Mouse (Mus musculus) adrenal gland, adult 18-20 months (tissue): Measurements from ENCODE around the gene Fam184b. TPM values are rescaled to one million over a fixed set of nuclear protein-coding genes. Genes with fewer than 3 reads are reported as not detected.
"Not testable (repeated sequence)": the region's sequence is repeated elsewhere in the genome, so short reads cannot be mapped to it uniquely, and the experiment has no call there.

Source experiments
- DNase-seq, 2 experiments: peaks; one replicate each; pipeline ENCODE4 v3.0.0; 2021 to 2022; ENCODE audit warnings: low spot score in 2 of 2
- long read RNA-seq, 2 experiments: library from polyadenylated mRNA; stranded (forward); transcript quantifications; one replicate each; pipeline ENCODE4 v2.0.0; 2021
- total RNA-seq, 2 experiments: library from RNA; stranded (reverse); gene quantifications; 1 replicate in 1 of 2; 2 replicates in 1 of 2; pipeline ENCODE4 v1.2.3; 2021

Gene Fam184b
- total RNA-seq: under 1 TPM; 0.20 to 0.22 TPM
- long read RNA-seq, experiment 1, partial matches to known transcripts: 1 of 1 reads
- long read RNA-seq, experiment 1, other reads (novel, unspliced or antisense): 0 of 1 reads
- long read RNA-seq, experiment 2, partial matches to known transcripts: 1 of 1 reads
- long read RNA-seq, experiment 2, other reads (novel, unspliced or antisense): 0 of 1 reads

DNA sequence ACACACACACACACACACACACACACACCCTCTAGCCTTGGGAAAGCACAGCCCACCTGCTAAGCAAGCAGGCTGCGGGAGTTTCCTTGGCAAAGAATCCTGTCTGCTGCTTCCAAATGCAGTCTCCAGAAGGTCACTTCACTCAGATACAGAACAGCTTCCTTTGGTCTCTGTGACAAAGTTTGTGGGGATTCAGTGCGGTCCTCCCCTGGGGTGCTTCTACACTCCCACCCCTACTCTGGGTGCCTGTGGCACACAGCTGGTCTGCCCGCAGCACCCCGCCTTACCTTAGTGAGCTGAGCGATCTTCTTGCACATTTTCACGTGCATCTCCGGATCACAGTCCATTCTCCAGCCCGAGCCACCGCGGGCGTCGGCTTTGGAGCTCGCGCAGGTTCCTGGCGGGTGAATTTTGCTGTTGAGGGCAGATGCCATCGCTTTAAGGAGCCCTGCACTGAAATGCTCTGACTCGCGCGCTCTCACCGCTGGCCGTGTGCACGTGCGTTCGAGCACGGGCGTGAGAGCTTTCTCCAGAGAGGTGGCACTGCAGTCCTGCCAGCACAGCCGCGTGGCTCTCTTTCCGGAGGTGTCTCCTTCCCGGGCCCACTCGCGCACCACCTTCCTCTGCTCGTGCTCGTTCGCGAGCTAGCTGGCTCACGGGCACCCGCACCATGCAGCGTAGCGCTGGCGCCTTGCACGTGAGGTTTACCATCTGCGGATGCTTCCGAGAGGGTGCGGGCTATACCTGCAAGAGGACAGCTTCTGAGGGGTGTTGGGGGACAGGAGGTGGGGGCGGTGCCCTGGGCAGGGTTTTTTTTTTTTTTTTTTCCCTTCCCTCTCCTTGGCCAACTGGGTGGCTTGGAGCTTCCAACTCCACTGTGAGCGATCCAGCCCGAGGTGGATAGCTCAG is at the start of gene Fam184b:
TSS of gene Fam184b (minus strand) at position 809 of the 909 bp plus-strand sequence.
- DNase-seq: peak; percentile 12 to 26

DNA sequence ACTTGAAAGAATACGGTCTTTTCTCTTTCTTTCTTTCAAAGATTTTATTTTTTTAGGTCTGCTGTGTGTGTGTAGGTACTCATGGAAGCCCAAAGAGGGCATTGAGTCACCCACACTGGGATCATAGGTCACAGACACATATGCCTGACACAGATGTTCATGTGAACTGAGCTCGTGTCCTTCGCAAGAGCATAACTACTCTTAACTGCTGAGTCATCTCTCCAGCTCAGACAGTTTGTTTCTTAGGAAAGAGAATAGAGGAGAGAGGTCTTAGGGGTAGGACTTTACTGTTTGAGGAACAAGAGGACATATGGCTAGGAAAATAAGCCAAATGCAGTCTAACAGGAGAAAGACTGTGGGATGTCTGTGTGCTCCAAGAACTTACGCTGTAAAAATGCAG is 49.7 kb upstream of the Fam184b start:
- no peak for DNase-seq

DNA sequence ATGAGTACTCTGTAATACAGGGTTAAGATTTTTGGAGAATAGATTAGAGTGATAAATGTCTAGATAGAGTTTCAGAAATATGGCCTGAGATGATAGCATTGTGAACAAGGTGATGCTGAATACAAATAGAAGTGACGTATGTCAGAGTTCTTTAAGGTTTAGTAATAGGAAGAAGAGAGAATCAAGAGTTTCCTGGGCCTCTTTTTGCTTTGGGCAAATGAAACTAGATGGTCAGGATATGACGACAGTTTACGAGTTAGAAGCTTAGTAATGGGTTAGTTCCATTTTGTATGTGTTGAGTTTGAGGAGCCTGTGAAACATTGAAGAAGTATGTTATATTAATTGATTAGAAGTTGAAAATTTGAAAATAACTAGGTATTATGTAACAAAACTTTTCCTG is 46.8 kb upstream of the Fam184b start:
- DNase-seq: no peak

DNA sequence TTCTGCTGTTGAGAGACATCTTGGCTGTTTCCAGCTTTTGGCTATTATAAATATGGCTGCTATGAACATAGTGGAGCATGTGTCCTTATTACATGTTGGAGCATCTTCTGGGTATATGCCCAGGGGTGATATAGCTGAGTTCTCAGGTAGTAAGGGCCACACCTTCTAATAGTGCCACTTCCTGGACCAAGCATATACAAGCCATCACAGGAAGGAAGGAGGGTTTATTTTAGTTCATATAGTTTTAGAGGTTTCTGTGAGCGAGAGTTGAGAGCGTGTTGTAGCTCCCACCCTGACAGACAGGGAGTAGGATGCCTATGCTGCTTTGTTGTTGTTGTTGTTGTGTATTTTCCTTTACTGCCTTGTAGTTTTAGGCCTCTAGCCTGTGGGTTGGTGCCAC is 45.8 kb upstream of the Fam184b start:
- no peak for DNase-seq

DNA sequence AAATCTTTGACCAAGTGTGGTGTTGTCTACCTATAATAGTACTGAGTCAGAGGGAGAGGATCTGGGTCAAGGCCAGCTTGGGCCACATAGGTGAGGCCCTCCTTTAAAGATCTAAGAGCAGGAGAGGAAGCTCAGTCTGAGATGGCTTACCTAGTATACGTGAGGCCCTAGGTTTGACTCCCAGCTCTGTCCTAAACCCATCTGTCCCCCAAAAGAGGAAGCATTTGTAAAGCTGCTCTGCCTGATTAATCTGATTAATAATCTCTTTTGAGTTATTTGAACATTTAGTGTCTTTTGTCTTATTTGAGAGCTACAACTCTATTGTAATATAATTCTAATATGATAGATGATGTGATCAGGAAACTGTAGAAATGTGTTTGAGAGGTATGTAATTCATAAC is 44.0 kb upstream of the Fam184b start:
- DNase-seq: no peak

DNA sequence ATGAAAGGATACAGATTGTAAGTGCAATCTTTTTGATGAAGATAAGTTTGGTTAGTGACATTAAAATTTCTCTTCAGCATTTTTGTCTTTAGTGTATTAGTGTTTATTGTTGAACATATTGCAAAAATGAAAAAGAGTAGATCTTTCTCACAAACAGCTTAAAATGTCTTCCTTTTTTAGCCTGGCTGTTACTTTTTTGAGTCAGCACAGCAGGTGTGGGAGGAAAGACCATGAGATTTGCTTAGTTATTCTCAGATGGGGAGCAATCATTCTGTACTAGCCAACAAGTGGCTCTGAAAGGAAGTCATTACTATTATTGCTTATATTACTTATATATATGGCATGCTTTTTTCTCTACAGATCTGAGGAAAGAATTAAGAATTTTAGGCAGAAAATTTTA is 40.5 kb upstream of the Fam184b start:
- no peak for DNase-seq

DNA sequence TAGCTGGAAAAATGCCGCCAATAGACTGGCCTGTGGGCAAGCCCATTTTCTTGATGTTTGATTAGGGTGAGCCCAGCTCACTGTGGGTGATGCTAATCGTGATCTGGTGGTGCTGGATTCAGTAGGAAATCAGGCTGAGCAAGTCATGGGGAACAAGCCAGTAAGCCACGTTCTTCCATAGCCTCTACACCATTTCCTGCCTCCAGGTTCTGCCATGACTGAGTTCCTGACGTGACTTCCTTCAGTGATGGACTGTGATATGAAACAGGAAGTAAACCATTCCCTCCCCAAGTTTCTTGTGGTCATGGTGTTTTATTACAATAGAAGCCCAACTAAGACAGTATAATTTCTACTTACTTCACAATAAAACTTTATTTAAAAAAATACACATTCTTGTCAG is 38.2 kb upstream of the Fam184b start:
- no peak for DNase-seq

DNA sequence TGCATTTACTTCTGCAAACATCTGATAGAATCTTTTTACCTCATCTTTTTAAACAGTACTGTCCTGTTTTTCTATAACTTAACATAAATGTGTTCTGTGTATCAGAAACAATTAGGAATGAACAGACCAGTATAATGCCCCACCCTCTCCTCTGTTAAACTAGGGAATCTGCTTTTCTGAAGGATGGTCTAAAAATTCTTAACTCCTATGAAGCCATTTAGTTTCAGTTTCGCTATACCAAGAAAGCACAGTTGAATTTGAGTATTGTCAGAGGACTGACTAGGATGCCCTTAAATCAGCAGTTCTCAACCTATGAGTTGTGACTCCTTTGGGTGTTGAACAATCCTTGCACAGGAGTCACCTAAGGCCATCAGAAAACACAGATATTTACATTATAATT is 35.6 kb upstream of the Fam184b start:
- DNase-seq: no peak

DNA sequence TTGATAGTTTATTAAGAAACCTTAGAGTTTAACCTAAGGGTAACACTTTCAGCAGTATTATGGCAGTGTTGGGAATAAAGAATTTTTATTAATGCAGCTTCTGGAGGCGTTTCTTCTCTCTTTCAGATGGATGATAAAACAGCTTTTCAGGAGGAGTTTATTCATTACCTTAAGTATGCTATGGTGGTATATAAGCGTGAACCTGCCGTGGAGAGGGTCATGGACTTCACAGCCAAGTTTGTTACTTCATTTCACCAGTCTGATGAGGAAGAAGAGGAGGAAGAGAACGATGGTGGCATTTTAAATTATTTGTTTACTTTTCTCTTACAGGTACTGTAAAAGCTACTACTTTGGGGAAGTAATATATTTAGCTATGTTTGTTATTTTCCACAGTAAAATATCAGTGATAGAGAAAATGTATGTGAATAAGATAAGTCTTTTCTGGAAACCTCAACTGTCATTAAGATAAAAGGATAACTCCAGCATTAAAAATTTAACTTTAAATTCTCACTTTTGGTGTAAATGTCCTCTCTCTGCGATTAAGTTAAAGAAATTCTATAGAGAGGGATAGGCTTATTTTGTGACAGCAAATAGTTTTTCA is 31.6 kb upstream of the Fam184b start:
- DNase-seq: no peak

DNA sequence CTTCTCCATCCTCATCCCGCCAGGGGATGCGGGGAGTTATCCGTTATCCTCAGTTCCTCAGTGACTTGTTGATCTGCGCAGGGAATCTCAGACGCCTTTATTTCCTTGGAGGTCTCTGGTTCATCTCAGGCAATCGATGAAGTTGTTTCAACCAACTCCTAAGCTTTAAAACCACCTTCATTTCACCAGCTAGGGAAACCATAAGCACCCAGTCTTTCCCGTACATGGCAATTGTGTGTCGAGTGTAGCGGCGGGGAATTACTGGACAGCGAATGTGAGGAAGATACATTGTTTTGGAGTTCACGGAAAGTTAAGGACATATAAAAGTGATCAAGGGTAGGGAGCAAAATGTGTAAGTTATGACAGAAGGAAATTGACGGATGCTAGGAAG is 30.9 kb upstream of the Fam184b start:
- no peak for DNase-seq

DNA sequence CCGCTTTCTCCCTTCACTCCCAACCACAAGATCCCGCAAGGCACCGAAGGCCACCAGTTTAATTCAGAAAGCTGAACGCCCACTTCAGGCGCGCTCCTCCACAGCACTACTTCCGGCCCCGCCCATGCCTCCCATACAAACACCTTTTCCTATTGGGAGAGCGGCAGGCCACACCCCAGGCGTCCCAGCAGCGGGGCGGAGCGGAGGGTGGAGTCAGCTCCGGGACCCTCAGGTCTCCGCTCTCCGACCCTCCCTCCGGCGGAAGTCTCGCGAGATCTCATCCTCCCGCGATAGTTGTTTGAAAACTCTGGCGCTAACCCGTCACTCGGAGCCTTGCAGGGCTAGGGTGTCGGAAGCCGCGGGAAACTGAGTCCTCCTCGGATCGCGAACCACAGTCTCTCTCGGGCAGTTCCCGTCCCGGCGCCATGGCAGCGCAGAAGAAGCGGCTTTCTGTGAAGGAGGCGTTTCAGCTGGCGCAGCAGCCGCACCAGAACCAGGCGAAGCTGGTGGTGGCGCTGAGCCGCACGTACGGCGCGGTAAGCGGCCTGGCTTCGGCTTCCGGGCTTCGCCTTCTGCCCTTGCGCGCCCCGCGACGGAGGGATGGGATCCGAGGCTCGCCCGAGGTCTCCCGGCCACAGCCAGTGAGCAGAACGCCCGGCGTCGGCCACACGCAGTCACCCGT is 30.3 kb upstream of the Fam184b start, which contains the start of gene Ncapg:
TSS of gene Ncapg (plus strand) at position 322 of the 682 bp plus-strand sequence.
- DNase-seq: peak; percentile 100

DNA sequence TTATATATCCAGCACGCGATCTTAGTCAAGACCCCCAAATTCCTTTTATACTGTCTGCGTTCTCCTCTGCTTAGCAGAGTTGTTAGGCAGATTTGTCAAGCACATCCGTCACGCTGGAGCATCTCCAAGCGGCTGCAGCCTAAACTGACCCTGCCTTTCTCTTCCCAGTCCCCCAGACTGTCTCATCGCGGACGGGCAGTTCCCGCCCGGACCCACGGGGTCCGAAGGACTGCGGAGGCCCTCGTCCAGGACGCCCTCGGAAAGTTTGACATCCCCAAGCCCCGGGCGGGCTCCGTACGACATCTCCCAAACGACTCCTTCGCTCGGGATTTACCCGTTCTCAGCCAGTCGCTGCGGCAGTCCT is 29.8 kb upstream of the Fam184b start:
- DNase-seq: no peak

DNA sequence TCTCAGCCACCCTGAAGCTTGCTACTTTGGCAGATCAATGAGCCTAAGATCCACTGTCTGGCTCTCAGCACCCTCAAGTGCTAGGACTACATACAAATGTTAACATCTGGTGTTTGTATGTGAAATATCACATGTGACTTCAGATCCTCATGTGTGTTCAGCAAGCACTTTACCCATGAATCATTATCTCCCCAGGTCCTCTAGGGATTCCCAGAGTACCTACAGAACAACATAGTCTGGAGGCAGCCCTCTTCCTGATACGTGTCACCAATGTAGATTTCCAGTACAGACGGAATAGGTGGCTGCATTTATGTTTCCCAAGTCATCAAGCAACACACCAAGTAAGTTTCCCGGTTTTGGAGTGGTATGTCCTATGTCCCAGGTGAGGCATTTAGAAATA is 29.4 kb upstream of the Fam184b start:
- DNase-seq: no peak

DNA sequence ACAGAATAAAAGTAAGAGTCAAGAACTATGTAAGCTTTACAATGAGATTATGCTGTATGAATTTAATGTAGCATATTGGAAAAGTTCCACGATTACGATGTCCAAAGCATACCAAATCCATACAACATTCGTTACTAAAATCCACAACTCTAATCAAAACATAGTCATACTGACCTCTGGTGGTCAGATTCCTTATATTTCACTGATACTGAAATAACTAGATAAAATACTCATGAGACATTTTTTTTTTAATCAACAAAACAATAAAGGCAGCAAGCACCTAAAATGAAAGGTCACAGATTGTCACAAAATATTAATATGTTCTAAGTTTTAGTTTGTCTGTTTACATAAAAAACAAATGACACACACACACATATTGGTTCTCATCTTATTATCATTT is 28.9 kb upstream of the Fam184b start:
- DNase-seq: no peak

DNA sequence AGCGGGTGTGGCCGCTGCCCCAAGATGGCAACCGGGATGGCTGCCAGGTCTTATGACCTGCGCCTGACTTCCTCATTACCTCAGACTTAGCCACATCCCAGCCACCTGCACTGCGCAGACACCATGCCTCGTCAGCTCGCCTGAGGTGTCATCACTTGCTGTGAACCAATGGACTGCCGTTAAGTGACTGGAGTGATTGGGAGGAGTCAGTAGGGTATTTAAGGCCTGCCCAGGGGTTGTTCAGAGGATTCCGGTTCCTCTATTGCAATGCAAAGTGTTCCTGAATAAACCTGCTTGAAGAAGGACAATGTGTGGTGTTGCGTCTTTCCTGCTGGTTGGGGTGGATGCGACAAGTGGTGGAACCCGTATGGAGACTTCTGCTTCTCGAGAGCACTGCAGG is 19.0 kb upstream of the Fam184b start:
- DNase-seq: not testable (repeated sequence)

DNA sequence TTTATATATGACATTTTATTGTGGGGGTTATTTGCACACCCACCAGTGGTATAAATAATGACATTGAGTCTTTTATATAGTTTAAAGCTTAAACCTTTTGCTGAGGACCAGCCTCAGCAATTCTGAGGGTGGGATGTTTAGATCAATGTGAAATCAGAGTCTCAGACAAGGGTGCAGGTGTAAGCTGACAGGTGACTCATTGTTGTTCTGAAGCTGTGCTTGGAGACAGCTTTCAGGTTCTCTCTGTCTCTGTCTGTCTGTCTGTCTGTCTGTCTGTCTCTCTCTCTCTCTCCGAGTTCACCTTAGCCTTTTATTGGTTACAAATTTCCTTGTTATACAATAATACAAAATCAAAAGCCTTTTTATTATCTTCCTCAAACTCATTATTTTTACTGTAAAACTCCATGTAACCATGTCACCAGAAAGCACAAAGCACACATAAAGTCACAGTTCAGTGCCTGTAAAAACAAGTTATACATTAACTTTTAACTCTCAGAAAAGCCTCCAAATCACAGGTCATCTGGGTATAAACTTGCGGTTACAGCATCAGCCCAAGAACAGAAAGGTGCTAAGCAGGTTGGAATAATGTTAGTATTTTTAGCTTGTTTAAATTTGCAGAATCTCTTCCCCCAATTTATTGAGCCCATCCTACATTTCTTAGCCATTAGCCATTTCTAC is 11.8 kb upstream of the Fam184b start:
- DNase-seq: no peak

DNA sequence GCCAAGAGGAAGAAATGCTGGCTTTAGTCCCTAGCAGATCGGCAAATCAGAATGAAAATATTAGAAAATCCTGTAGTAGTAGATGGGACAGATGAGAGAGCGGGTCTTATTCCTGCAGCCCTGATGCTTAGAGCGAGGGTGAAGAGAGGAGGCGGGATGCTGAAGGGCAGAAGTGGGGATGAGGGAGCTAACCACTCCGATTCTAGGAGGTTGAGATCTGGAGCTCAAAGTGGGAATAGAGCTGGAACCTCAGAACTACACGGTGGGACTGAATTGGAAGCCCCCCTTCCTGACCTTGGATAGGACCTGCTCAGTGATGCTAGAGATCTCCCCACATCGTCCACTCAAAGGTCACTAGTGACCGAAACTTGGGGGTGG is 290 bp upstream of the Fam184b start:
- DNase-seq: no peak

DNA sequence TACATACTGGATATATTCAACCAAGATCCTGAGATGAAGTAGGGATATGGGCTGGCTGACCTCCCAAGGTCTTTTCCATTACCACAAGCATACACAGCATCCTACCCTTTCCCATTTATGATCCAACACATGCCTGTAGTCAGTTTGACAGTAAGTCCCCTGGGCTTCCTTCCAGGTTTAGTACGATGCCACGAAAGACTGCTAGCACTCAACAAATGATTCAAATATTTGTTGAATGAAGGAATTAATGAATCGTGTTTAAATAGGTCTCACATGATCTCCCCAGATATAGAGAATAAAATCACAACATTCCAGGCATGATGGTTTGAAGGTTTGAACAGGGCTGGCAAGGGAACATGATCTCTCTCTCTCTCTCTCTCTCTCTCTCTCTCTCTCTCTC is 1.0 kb downstream of the Fam184b start:
- DNase-seq: no peak

DNA sequence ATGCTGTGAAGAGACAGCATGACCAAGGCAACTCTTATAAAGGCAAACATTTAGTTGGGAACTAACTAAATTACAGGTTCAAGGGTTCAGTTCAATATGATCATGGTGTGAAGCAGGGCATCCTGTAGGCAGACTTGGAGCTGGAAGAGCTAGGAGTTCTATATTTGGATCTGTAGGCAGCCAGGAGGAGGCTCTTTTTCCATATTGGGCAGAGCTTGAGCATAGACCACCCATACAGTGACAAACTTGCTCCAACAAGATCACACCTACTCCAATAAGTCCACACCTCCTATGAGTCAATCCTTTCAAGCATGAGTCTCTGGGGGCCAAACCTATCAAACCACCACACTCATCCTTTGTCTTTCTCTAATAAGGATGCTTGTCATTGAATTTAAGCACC is 9.9 kb downstream of the Fam184b start:
- DNase-seq: no peak

DNA sequence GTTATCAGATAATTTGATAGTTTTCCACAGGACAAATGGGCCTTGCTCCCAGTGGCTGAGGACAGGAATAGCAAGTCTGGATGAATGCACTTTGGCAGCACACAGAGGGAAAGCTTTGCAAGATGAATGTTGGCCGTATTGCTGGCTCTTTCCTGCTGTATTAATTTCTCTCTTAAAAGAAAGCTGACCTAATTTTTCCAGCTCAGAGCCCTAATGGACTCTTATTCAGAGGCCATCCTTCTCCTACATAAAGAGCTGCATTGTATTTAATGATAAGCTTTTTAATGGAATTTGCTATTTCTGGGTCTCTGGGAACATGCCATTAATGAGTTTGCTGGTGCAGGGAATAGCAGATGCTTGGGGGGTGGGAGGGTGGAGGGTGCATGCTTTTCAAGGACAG is 11.6 kb downstream of the Fam184b start:
- DNase-seq: no peak

DNA sequence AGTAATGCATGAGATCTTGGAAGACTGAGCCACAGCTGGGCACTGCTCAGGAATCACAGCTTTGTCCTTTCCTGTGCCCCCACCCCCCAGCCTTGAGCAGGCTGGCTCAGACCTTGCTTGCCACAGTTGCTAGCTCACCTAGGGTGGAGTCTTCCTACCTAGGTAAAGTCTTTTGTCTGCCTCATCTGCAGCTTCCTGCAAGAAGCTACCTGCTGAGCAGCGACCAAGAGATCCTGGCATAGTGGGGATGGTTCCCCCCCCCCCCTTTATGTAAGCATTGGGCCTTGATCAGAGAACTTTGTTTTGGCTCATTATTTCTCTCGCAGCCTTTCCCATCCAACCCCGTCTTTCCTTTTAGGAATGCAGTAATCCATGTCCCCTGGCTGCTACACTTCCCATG is 17.9 kb downstream of the Fam184b start:
- DNase-seq: no peak
